Mouse (Mus musculus) liver, embryonic 16.5 days (tissue): ENCODE measurements around the gene Alcam. TPM values are rescaled to one million over a fixed set of nuclear protein-coding genes. Genes with fewer than 3 reads are reported as not detected.

ENCODE experiments used
- ATAC-seq: fragments of 200-750 bp; cut with Nextera tagmentation; 2 replicates; pipeline ENCODE4 v1.8.0; 2017; ENCODE audit warnings: low read depth, mild to moderate bottlenecking, moderate number of reproducible peaks, moderate library complexity
- H3K27ac ChIP-seq: fragments of 300-500 bp; sonication (generic); 2 replicates; pipeline ENCODE4 v1.5.1; 2014; ENCODE audit warnings: mild to moderate bottlenecking, low read length
- H3K27me3 ChIP-seq: fragments of 300-500 bp; sonication (generic); 2 replicates; pipeline ENCODE4 v1.6.1; 2014; ENCODE audit warnings: low read depth, low read length, mixed read lengths; ENCODE audit not compliant: control insufficient read depth, insufficient read depth
- H3K36me3 ChIP-seq: fragments of 300-500 bp; sonication (generic); 2 replicates; pipeline ENCODE4 v1.6.1; 2014; ENCODE audit warnings: mild to moderate bottlenecking; ENCODE audit not compliant: control insufficient read depth, insufficient read depth
- H3K4me1 ChIP-seq: fragments of 300-500 bp; sonication (generic); 2 replicates; pipeline ENCODE4 v1.6.1; 2014; ENCODE audit warnings: low read depth, low read length, mixed read lengths; ENCODE audit not compliant: control insufficient read depth
- H3K4me2 ChIP-seq: fragments of 300-500 bp; sonication (generic); 2 replicates; pipeline ENCODE4 v1.6.1; 2014; ENCODE audit warnings: low read depth, low read length, mixed read lengths
- H3K4me3 ChIP-seq: fragments of 300-500 bp; sonication (generic); 2 replicates; pipeline ENCODE4 v1.5.1; 2014; ENCODE audit warnings: low read depth, mild to moderate bottlenecking, low read length
- H3K9ac ChIP-seq: fragments of 300-500 bp; sonication (generic); 2 replicates; pipeline ENCODE4 v1.6.1; 2014; ENCODE audit warnings: low read depth, low read length
- H3K9me3 ChIP-seq: fragments of 300-500 bp; sonication (generic); replicated peaks from 2 replicates; pipeline ENCODE4 v1.6.1; 2016; ENCODE audit warnings: low read length; ENCODE audit not compliant: control insufficient read depth
- WGBS: fragments of 180-500 bp; shearing (Covaris S2); extraction: QIAGEN DNeasy Blood & Tissue Kit; methylation state at CpG from one replicate; pipeline ENCODE4 v1.1.7; 2014; ENCODE audit not compliant: insufficient replicate concordance; 5-methylcytosine and 5-hydroxymethylcytosine counted together
- polyA plus RNA-seq: library from polyadenylated mRNA; unstranded; fragments of >200 nt; fragmentation: Nextera tagmentation; extraction: Ambion mirVana; gene quantifications from 2 replicates; pipeline ENCODE4 v1.2.1, GENCODE M21; 2015

The Alcam gene
- polyA plus RNA-seq, 1 experiment from 2014 or later: 9.8 TPM

DNA sequence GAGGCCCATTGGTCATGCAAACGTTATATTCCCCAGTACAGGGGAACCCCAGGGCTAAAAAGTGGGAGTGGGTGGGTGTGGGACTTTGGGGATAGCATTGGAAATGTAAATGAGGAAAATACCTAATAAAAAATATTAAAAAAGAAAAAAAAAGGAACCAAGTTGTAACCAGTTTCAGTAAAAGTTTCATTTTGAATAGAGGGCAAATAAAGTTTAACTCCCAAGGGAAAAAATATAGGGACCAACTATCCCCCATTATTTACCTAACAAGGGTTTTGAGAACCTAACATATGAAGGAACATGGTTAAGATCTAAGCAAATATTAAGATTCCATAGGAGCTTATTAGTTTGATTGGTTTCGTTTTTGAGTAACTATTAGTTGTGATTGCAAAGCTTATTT lies 146.9 kb downstream of the Alcam start:
- no peak overlapping the region for H3K9ac ChIP-seq
- no peaks in the 10 kb centered on the region for H3K4me1 ChIP-seq
- 56% methylated on average over 2 of the region's 2 CpGs for WGBS
- H3K4me2 ChIP-seq: no peak overlapping the region
- H3K9me3 ChIP-seq: no peaks in the 10 kb centered on the region
- no peaks in the 10 kb centered on the region for H3K27me3 ChIP-seq
- ATAC-seq: no peak
- H3K4me3 ChIP-seq: no peak overlapping the region
- no peak overlapping the region for H3K27ac ChIP-seq
- H3K36me3 ChIP-seq: no peaks in the 10 kb centered on the region

GRCm38 (mm10) chr16:52303532-52303902 lies 150.4 kb downstream of the Alcam start:
- Histone ChIP-seq H3K36me3 (no peaks in the 10 kb centered on the region), H3K4me2 (no peak overlapping the region), H3K9me3 (no peaks in the 10 kb centered on the region), H3K27me3 (no peaks in the 10 kb centered on the region), H3K4me1 (no peaks in the 10 kb centered on the region), H3K27ac (no peak overlapping the region), H3K4me3 (no peak overlapping the region), H3K9ac (no peak overlapping the region)
- ATAC-seq: no peak
- WGBS: 69% methylated on average over 4 of the region's 4 CpGs

DNA sequence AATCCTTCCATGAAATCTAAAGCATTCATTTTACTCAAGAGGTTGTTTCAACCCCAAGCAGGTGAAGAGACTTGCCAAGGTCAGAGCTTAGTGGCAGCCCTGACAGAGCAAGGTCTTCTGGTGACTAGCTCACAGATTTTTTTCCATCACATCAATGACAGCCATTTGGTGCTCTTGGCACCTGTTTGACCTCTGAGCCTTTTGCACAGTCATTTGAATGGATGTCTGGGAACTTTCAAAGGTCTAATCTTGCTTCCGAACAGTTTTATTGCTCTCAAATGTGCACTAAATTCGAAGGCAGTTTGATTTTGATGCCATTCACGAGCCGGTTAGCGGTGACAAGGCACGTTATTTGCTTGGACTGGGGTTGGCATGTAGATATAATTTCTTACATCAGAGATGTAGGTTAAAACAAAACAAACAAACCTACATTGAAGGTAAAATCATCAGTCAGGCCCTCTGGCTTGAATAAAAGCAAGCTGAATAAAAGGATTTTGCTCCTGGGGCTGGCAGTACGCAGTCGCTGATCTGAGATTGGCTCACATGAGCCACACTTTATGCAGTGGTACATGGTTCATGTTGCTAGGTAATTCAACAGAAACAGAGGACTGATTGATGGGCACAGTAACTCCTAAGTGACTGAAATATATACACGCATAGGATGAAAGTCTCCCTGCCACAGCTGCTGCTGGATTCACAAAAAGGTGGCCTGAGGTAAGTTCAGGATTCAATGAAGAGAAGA lies 150.9 kb downstream of the Alcam start:
- no peak overlapping the region for H3K9ac ChIP-seq
- no peak overlapping the region for H3K27ac ChIP-seq
- no peaks in the 10 kb centered on the region for H3K27me3 ChIP-seq
- WGBS: 73% methylated on average over 9 of the region's 9 CpGs
- H3K4me1 ChIP-seq: no peaks in the 10 kb centered on the region
- no peak overlapping the region for H3K4me2 ChIP-seq
- no peak for ATAC-seq
- H3K4me3 ChIP-seq: no peak overlapping the region
- no peaks in the 10 kb centered on the region for H3K9me3 ChIP-seq
- H3K36me3 ChIP-seq: no peaks in the 10 kb centered on the region

DNA sequence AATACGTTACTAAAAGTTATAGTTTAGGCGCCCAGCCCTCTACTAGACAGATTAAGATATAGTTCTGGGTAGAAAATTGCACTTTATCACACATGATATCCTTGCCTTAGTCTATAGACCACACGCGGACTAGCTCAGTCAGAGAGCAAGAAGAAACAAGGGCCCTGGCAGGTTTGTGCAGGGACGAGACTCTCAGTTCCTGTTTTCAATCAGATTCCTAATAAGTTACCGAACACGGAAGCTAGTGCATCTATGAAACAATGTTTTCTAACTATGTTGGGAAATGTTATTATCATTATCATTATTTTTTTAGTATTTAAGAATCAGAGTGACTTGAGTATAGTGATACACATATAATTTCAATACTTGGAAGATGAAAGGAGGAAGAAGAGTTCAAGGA lies 152.1 kb downstream of the Alcam start:
- H3K4me1 ChIP-seq: no peaks in the 10 kb centered on the region
- no peak overlapping the region for H3K4me3 ChIP-seq
- no peak overlapping the region for H3K4me2 ChIP-seq
- WGBS: 61% methylated on average over 7 of the region's 7 CpGs
- ATAC-seq: no peak
- H3K27ac ChIP-seq: no peak overlapping the region
- H3K9ac ChIP-seq: no peak overlapping the region
- no peaks in the 10 kb centered on the region for H3K27me3 ChIP-seq
- H3K9me3 ChIP-seq: no peaks in the 10 kb centered on the region
- H3K36me3 ChIP-seq: no peaks in the 10 kb centered on the region

GRCm38 (mm10) chr16:52296376-52296775 lies 157.5 kb downstream of the Alcam start:
- ATAC-seq: no peak
- Histone ChIP-seq H3K4me1 (no peaks in the 10 kb centered on the region), H3K36me3 (no peaks in the 10 kb centered on the region), H3K27ac (no peak overlapping the region), H3K9ac (no peak overlapping the region), H3K9me3 (no peaks in the 10 kb centered on the region), H3K4me3 (no peak overlapping the region), H3K27me3 (no peaks in the 10 kb centered on the region), H3K4me2 (no peak overlapping the region)
- WGBS: 22% methylated on average over 1 of the region's 1 CpGs

DNA sequence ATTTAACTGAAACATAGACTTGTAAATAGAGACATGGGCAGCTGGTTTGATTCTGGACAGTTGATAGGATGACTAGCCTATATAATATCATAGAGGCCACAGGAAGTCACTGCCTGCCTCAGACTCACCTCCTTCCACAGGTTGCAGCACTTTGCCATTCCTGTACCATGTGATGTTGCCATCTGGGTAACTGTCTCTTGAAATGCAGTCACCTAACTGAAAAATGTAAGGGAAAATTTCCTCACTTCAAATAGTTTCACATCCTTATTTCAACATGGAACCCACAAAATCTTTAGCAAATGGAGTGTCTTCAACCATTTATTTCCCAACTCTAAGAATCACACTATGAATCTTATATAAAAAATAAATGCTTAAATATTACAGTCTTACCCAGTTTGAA lies 158.3 kb downstream of the Alcam start:
- H3K4me3 ChIP-seq: no peak overlapping the region
- H3K9ac ChIP-seq: no peak overlapping the region

DNA sequence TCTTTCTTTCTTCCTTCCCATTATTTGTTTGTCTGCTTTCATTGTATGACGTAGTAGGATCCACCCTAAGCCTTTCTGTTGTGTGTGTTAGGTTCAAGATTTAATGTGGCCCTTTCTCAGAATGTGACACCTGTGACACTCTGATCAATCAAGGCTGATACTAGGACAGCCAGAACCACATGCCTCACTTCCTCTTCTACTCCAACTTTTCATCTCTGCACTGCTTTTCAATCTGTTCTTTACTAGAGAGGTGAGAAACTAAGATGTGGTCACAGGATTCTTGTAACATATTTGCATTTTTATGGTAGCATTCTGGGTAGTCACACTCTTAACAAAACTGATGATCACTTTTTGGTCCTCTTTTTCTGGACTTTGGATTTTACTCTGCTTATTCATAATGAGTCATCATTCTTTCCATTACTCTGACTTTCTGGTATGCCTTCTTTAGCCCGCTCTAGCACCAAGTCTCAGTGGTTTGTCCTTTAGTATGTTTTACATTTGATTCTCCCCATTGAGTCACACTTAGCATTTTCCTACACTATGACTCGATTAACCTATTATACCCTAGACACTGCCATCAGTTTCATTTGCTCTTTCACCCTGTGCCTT lies 161.3 kb downstream of the Alcam start:
- Histone ChIP-seq H3K9me3 (no peaks in the 10 kb centered on the region), H3K4me3 (no peak overlapping the region), H3K27ac (no peak overlapping the region), H3K9ac (no peak overlapping the region), H3K4me1 (no peaks in the 10 kb centered on the region), H3K27me3 (no peaks in the 10 kb centered on the region), H3K36me3 (no peaks in the 10 kb centered on the region), H3K4me2 (no peak overlapping the region)
- WGBS: 52% methylated on average over 3 of the region's 3 CpGs
- ATAC-seq: no peak

More for the DNA sequence above, 158.3 kb downstream of the Alcam start:
- Histone ChIP-seq H3K4me1 (no peaks in the 10 kb centered on the region), H3K9me3 (no peaks in the 10 kb centered on the region), H3K4me2 (no peak overlapping the region), H3K36me3 (no peaks in the 10 kb centered on the region), H3K27ac (no peak overlapping the region), H3K27me3 (no peaks in the 10 kb centered on the region)
- no peak for ATAC-seq

- Histone ChIP-seq H3K4me3 (no peak overlapping the region), H3K4me2 (no peak overlapping the region), H3K9ac (no peak overlapping the region), H3K36me3 (no peaks in the 10 kb centered on the region), H3K4me1 (no peaks in the 10 kb centered on the region), H3K9me3 (no peaks in the 10 kb centered on the region), H3K27me3 (no peaks in the 10 kb centered on the region), H3K27ac (no peak overlapping the region)
- WGBS: 57% methylated on average over 2 of the region's 2 CpGs
- ATAC-seq: no peak
These were observed 173.7 kb downstream of the Alcam start for GRCm38 (mm10) chr16:52280186-52280585.

GRCm38 (mm10) chr16:52265066-52265465 lies 188.8 kb downstream of the Alcam start:
- Histone ChIP-seq H3K27ac (no peak overlapping the region), H3K27me3 (no peaks in the 10 kb centered on the region), H3K4me1 (no peaks in the 10 kb centered on the region), H3K4me2 (no peak overlapping the region), H3K36me3 (no peaks in the 10 kb centered on the region), H3K9ac (no peak overlapping the region), H3K9me3 (no peaks in the 10 kb centered on the region), H3K4me3 (no peak overlapping the region)
- ATAC-seq: no peak
- WGBS: 56% methylated on average over 4 of the region's 4 CpGs
